Mouse (Mus musculus): ENCODE results near the gene Gm3839.
"Not testable (repeated sequence)": the region's sequence is repeated elsewhere in the genome, so short reads cannot be mapped to it uniquely, and the experiment has no call there.

The Gm3839 gene

GRCm38 (mm10) chr14:11356626-11357025 is at the start of gene Gm3839:
TSS of gene Gm3839 (minus strand) at chr14:11356726.
- not testable (repeated sequence) for DNase-seq

DNA sequence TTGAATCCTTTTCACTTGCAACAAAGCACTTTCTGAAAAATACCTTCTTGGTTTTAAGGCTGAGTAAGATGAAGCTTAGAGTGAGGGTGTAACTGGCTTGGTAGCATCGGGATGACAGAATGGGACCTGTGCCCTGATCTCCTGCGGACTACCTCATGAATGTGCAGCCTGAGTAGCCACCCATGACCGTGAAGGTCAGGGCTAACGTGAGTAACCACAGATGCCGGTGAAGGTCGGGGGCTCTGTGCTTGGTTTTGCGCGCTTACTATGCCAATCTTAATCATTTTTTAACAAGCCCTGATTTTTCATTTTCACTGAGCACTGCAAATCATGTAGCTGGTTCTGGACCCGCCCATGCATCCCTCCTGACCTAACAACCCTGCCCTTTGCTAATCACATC is 49.1 kb upstream of the Gm3839 start:
- DNase-seq: peak; percentile 3

GRCm38 (mm10) chr14:11377846-11378245 is 21.3 kb upstream of the Gm3839 start:
- no peak for DNase-seq

DNA sequence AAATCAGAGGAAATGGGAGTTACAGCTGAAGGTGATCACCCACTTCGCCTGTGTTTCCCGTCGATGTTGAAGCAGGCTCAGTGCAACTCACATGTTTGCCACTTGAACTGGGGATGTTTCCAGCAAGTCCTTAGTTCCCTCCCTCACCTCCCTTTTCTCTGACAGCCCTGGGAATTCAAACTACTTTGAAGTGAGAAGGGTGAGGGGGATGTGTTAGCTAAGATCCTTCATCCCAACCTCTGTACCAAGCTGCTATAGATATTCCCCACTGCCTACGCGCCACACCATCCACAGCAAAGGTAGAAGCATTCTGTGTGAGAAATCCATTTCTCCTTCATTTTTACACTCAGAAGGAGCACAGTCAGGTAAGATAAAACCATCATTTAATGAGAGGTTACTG is 18.7 kb upstream of the Gm3839 start:
- DNase-seq: no peak

DNA sequence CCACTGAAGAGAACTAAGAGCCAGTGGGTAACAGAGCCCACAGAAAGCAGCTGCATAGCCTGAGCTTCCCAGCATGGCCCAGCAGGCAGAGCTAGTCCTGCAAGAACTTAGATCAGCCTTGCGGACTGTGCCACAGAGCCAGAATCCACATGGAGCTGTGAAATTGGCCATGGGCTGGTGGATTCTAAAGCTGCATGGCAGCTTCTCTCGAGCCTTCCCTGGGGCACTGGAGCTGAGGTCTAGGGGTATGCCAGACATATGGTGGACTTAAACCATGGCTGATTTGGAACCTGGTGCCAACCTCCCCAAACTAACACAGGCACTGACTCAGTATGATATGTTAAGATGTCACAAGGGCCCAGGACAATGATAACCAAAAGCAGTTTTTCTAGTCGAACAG is 10.4 kb downstream of the Gm3839 start:
- no peak for DNase-seq

DNA sequence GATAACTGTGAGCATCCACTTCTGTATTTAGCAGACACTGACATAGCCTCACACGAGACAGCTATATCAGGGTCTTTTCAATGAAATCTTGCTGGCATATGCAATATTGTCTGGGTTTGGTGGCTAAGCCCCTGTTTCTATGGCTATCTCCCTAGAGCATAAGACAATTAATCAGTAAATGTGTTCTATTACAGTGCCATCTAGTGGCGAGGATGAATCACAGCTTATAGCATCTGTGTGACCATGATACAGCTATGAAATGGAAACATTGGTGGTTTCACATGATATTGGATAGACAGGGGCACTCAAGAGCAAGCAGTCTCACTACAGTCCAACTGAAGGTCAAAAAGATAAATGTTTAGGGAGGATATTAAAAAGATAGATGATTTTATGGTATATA is 26.5 kb downstream of the Gm3839 start:
- peak; percentile 23 for DNase-seq

GRCm38 (mm10) chr14:11307079-11307478 is 49.4 kb downstream of the Gm3839 start:
- peak; percentile 60 for DNase-seq

- DNase-seq: not testable (repeated sequence)
Observed at GRCm38 (mm10) chr14:11287956-11288355, 68.6 kb downstream of the Gm3839 start.

GRCm38 (mm10) chr14:11257161-11257705 is 99.3 kb downstream of the Gm3839 start:
- no peak for DNase-seq

DNA sequence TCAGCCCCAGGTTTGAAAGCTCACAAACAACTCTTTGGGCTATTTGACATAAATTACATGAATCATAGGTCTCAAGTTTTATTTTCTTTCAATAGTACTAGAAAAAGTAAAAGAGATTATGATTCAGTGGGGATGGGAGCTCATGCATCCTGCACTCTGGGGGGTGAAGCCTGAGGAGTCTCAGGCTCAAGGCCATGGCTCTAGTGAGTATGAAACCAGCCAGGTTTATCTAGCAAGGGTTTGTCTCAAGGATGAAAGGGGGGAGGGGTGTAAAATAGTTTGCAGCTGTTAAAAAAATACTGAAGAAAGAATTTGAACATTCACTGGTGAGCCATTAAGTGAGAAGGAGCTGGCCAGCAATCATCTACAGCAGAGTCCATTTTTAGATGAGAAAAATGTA is 108.5 kb downstream of the Gm3839 start:
- DNase-seq: no peak

GRCm38 (mm10) chr14:11244546-11244945 is 112.0 kb downstream of the Gm3839 start:
- no peak for DNase-seq

DNA sequence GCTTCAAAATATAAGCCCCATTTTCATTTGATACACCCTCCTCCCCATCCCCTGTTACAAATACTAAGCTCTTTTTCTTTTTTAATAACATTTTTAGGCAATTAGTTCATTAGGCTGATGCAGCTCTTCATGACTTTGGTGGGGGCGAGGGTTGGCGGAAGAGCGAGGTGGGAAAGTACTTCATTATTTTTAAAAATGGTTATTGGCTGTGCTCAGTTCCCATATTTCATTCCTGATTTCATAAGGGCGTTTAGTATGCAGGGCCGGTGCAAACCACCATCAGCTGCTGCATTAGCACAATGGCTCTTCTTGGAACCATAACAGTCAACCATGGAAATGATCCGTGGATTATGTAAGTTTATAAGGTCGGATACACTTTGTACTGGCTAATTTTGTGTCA is 124.4 kb downstream of the Gm3839 start:
- no peak for DNase-seq
